Comparison of ENCODE assay signal across 13 mouse cellular contexts in the genomic region with DNA sequence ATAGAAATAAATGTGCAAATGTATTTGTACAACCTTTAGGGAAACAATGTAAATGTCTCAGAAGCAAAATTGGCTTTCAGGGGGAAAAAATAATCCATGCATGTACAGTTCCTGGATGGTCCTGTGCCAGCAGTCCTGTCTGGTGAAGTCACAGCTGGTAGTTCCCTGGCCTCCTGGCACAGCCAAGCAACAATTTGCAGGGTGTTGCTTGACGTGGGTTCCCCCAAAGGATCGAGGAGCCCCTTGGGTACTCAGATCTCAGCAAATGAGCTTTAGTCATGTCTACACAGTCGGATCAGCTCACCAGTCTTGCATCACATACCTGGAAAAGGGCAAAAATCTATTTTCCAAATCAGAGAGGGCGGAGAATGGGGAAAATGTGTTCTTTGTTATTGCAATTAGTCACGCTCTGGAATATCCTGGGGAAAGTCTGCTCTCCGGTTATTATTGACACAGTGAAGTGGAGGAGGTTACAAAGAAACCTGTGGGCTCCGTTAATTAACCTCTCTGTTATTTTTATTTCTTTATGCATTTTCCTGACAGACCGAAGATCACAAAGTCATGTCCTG.
DNase-seq lines count a peak whose midpoint lies in the region; ATAC-seq and TF ChIP-seq lines count a peak whose summit lies in the region.
"Had no signal": no experiment of that assay in that cellular context is flagged by ENCODE, and none has a peak within 500 bp of the region (broad histone marks: within the 10 kb centered on the region; RNA-seq: fewer than 3 reads in every experiment).

No protein-coding gene starts in this region.

- TF ChIP-seq CTCF in stomach, postnatal 0 days (IDR thresholded peaks at IDR 0.05; ENCODE audit: low read depth), result no peak

- H3K4me2 ChIP-seq in kidney, embryonic 15.5 days, result no peak overlapping the region
- no peak overlapping the region for H3K4me2 ChIP-seq in stomach, postnatal 0 days (replicated peaks; ENCODE audit: low read depth)
- H3K4me2 ChIP-seq: hindbrain, embryonic 15.5 days; liver, embryonic 15.5 days; midbrain, embryonic 12.5 days had no signal

- DNase-seq in embryo, embryonic 10.5 days (ENCODE audit: low spot score), result peak; percentile 26
- DNase-seq in embryo, embryonic 10 days (ENCODE audit: low spot score), result no peak
- DNase-seq in kidney, postnatal 4 days, result no peak
- DNase-seq in embryo, embryonic 9.5 days (ENCODE audit: extremely low spot score), result peak; percentile 25
- peak; percentile 54 for DNase-seq in limb, embryonic 10.5 days (ENCODE audit: low spot score)
- no peak for DNase-seq in stomach, postnatal 0 days (ENCODE audit: low spot score)
- no peak for DNase-seq in midbrain, embryonic 10.5 days (ENCODE audit: low spot score)
- DNase-seq: cerebellum, postnatal 36 days; lung, postnatal 10 days had no signal

- H3K4me1 ChIP-seq in kidney, embryonic 15.5 days, result peaks cover 21% of the 10 kb centered on the region
- peaks cover 54% of the 10 kb centered on the region for H3K4me1 ChIP-seq in limb, embryonic 10.5 days
- no peaks in the 10 kb centered on the region for H3K4me1 ChIP-seq in stomach, postnatal 0 days (replicated peaks; ENCODE audit: control insufficient read depth, insufficient read depth)
- peaks cover 6% of the 10 kb centered on the region; the same call in 1 of the 2 replicates for H3K4me1 ChIP-seq in midbrain, embryonic 10.5 days
- H3K4me1 ChIP-seq: hindbrain, embryonic 15.5 days; liver, embryonic 15.5 days had no signal

- no peak for TF ChIP-seq EP300 in stomach, postnatal 0 days (optimal IDR thresholded peaks at IDR 0.05)

- no peaks in the 10 kb centered on the region for H3K27me3 ChIP-seq in kidney, embryonic 15.5 days
- H3K27me3 ChIP-seq in limb, embryonic 10.5 days (ENCODE audit: low read depth, poor library complexity, severe bottlenecking), result no peaks in the 10 kb centered on the region
- no peaks in the 10 kb centered on the region for H3K27me3 ChIP-seq in stomach, postnatal 0 days (ENCODE audit: control insufficient read depth, insufficient read depth, low read length)
- H3K27me3 ChIP-seq in midbrain, embryonic 10.5 days (ENCODE audit: low read depth, poor library complexity, severe bottlenecking), result peaks cover 6% of the 10 kb centered on the region
- H3K27me3 ChIP-seq: hindbrain, embryonic 15.5 days; liver, embryonic 15.5 days had no signal

- ATAC-seq in kidney, embryonic 15.5 days (replicated peaks; ENCODE audit: low FRiP score), result no peak
- ATAC-seq in stomach, postnatal 0 days (ENCODE audit: low FRiP score, low TSS enrichment), result no peak

- H3K36me3 ChIP-seq in kidney, embryonic 15.5 days, result no peaks in the 10 kb centered on the region
- H3K36me3 ChIP-seq in limb, embryonic 10.5 days, result no peaks in the 10 kb centered on the region
- no peaks in the 10 kb centered on the region for H3K36me3 ChIP-seq in stomach, postnatal 0 days (ENCODE audit: control insufficient read depth, insufficient read depth, low read length)
- H3K36me3 ChIP-seq in midbrain, embryonic 10.5 days, result no peaks in the 10 kb centered on the region
- H3K36me3 ChIP-seq: hindbrain, embryonic 15.5 days; liver, embryonic 15.5 days; midbrain, embryonic 12.5 days had no signal

- H3K9me3 ChIP-seq in kidney, embryonic 15.5 days (replicated peaks), result no peaks in the 10 kb centered on the region
- no peaks in the 10 kb centered on the region for H3K9me3 ChIP-seq in limb, embryonic 10.5 days (replicated peaks)
- H3K9me3 ChIP-seq in stomach, postnatal 0 days (ENCODE audit: control insufficient read depth, low read length), result no peaks in the 10 kb centered on the region
- H3K9me3 ChIP-seq in midbrain, embryonic 10.5 days (replicated peaks), result no peaks in the 10 kb centered on the region
- H3K9me3 ChIP-seq: hindbrain, embryonic 15.5 days; liver, embryonic 15.5 days; midbrain, embryonic 12.5 days had no signal

- 30% methylated on average over 8 of the region's 8 CpGs for WGBS in kidney, embryonic 15.5 days
- 60% methylated on average over 8 of the region's 8 CpGs for WGBS in limb, embryonic 10.5 days
- 53% methylated on average over 8 of the region's 8 CpGs for WGBS in stomach, postnatal 0 days
- 64% methylated on average over 8 of the region's 8 CpGs for WGBS in midbrain, embryonic 10.5 days

- H3K4me3 ChIP-seq in kidney, embryonic 15.5 days (replicated peaks), result no peak overlapping the region
- no peak overlapping the region for H3K4me3 ChIP-seq in limb, embryonic 10.5 days
- H3K4me3 ChIP-seq in stomach, postnatal 0 days (ENCODE audit: low read depth, low read length), result no peak overlapping the region
- H3K4me3 ChIP-seq in midbrain, embryonic 10.5 days, result no peak overlapping the region
- H3K4me3 ChIP-seq: hindbrain, embryonic 15.5 days; liver, embryonic 15.5 days; midbrain, embryonic 12.5 days had no signal

- no peak overlapping the region for H3K9ac ChIP-seq in kidney, embryonic 15.5 days
- H3K9ac ChIP-seq in stomach, postnatal 0 days (ENCODE audit: low read length), result no peak overlapping the region
- H3K9ac ChIP-seq: hindbrain, embryonic 15.5 days; liver, embryonic 15.5 days; midbrain, embryonic 12.5 days had no signal

- 0 out of 2 replicates have a peak overlapping the region, but pooled peaks have one; percentile 49 for H3K27ac ChIP-seq in kidney, embryonic 15.5 days
- peak overlapping the region; percentile 68 for H3K27ac ChIP-seq in limb, embryonic 10.5 days
- no peak overlapping the region for H3K27ac ChIP-seq in stomach, postnatal 0 days (replicated peaks)
- H3K27ac ChIP-seq in midbrain, embryonic 10.5 days (replicated peaks), result no peak overlapping the region; the same call in 1 of the 2 replicates
- H3K27ac ChIP-seq: hindbrain, embryonic 15.5 days; liver, embryonic 15.5 days; midbrain, embryonic 12.5 days had no signal

Comparison
In these comparisons a context has a peak if more than half of its experiments do, and no peak if none do; other contexts are left out.
1. DNase-seq: peak in embryo, embryonic 10.5 days (single experiment), embryo, embryonic 9.5 days (single experiment) and limb, embryonic 10.5 days (single experiment); none in embryo, embryonic 10 days (single experiment), kidney, postnatal 4 days (0 of 2), stomach, postnatal 0 days (single experiment) and midbrain, embryonic 10.5 days (single experiment).
2. H3K27ac ChIP-seq: peak in kidney, embryonic 15.5 days (single experiment) and limb, embryonic 10.5 days (single experiment); none in stomach, postnatal 0 days (single experiment) and midbrain, embryonic 10.5 days (single experiment).